Mouse (Mus musculus): ENCODE data around the gene Mamdc2.
"Not testable (repeated sequence)": the region's sequence is repeated elsewhere in the genome, so short reads cannot be mapped to it uniquely, and the experiment has no call there.

Mamdc2 gene

DNA sequence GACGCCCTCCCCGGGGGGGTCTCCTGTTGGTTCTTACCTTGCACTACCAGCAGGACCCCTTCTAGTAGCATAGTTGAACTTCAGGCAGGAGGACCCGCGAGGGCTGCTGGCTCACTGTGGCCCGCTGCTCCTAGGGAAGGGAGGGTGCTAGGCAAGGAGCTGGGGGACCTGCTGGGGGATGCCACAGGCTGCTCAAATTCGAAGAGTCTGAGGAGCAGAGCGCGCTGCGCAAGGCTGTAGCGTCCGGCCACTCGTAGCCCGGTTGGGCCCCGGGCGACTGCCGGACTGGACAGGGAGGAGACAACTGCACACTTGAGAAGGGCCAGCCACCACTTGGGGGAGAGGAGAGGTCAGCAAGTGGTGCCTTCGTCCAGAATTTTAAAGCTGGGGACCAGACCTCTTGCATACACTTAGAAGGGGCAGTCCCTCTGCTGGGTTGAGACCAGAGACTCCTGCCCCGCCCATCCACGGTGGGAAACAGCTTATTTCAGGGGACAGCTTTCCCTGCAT is at the start of gene Mamdc2:
Mamdc2 (minus strand) TSS at position 455 of the 510 bp plus-strand sequence.
- DNase-seq (ENCODE audit: low read depth in 2 of 2, low spot score in 2 of 2), result no peak

DNA sequence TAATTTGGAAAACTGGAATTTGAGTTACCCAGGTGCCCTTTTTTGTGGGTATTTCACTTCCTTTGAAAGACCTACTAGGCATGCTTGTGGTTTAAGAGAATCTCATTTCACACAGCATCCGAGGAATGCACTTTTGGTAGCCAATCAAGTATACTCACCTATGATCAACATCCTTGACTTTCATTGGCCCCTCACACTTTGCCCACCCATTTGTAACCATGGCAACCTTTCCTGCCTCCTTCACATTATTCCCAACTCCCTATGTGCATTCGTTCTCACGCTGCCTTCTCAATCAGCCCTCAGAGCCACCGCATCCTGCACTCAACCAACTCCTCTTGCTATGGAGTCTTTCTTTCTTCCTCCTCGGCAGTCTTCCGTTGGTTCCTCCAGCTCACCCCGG is 49.8 kb upstream of the Mamdc2 start:
- DNase-seq (ENCODE audit: low read depth in 2 of 2, low spot score in 2 of 2), result no peak

DNA sequence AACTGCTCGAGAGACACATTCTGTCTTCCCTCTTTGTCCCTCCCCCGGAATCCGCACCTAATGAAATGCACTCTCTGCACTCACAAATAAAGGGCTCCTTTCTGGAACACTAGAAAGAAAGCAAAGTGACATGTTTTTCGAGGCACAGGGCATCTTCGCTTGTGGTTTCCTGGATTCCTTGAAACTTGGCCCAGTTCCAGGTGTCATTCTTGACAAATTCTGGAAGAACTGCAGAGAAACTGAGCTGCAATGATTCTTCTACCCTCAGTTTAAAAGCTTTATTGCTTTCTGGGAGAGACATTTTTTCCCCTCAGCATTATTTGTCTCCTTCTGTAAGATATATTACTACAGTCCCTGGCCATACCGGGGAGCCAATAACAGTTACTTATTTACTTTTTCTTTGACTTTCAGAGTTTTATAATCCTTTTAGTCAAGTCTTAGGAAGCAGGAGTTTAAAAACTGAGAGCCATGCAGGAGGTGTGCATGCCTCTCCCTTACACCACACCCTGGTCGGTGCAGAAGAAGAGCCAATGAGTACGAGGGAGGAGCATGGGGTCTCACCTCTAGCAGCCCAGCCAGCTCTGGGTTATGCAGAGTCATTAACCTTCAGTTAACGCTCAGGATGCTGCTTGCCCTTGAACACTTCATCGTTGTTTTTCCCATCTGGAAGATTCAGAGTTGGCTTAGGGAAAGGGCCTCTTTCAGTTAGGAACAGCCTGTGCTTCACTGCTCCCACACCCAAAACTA is 49.1 kb upstream of the Mamdc2 start:
- no peak for DNase-seq (ENCODE audit: low read depth in 2 of 2, low spot score in 2 of 2)

DNA sequence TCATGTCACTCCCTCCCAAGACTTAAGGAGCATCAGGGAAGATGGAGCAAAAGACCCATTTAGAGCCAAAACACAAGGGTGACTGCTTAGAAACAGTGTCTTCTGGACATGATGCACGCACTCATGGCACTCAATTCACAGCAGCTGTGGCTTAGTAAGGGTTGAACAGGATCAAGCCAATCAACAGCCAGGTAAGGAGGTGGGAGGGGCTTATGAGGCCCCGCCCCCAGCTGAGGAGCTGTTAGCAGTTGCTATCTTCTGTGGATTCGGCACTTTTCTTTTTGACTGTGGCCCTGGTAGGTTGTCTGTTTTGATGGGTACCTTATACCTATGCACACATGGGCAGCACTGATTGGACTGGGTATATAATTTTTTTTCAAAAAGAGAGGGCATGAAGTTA is 48.3 kb upstream of the Mamdc2 start:
- DNase-seq (ENCODE audit: low read depth in 2 of 2, low spot score in 2 of 2), result no peak

DNA sequence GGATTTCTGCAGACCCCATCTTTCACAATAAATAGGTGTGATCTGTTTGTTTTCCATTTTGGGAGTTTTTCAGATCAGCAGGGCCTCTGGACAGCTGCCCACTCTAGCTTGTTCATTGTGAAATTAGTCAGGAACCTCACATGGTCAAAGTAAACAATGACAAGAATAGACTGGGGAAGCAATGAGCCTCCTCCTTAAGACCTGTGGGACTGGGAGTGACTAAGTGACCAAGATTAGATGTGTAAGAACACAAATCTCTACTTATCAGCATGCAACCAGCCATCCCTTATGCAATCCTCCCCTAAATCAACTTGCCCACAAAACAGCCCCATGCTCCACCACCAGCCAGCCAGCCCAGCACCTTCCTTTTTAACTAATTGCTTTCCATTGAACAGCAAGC is 44.4 kb upstream of the Mamdc2 start:
- no peak for DNase-seq (ENCODE audit: low read depth in 2 of 2, low spot score in 2 of 2)

DNA sequence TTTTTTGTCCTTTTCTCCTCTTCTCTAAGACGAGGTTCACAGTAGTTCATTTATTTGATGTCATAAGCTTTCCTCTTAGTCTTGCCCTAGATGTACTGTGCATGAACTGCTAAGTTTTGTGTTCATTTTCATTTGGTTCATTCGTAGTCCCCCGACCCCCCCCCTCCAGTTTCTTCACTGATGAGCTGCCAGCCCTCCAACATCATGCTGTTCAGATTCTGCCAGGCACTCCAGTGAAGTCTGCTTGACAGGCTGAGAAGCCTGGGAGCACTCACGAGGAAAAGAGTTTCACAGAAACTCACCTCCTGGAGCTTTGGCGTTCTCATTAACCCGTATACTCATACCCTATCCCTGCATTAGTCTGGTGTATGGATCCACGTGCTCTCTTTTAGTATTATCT is 42.5 kb upstream of the Mamdc2 start:
- DNase-seq (ENCODE audit: low read depth in 2 of 2, low spot score in 2 of 2), result not testable (repeated sequence)

DNA sequence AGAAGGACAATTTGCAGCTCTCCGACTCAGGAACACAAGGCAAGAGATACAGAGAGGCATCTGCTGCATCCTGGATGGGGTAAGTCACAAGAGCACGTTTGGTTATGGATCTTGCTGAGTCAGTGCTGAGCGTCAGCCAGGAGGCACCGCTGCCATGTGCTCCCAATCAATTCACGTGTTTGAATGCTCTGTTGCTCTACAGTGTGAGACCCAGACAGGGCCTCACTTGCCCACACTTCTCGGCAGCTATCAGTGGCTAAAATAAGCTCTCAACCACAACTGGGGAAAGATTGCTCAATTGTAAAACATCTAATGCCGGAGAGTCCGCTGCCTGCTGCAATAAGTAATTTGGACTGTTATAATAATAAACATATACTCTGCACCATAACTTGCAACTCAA is 41.5 kb upstream of the Mamdc2 start:
- no peak for DNase-seq (ENCODE audit: low read depth in 2 of 2, low spot score in 2 of 2)

DNA sequence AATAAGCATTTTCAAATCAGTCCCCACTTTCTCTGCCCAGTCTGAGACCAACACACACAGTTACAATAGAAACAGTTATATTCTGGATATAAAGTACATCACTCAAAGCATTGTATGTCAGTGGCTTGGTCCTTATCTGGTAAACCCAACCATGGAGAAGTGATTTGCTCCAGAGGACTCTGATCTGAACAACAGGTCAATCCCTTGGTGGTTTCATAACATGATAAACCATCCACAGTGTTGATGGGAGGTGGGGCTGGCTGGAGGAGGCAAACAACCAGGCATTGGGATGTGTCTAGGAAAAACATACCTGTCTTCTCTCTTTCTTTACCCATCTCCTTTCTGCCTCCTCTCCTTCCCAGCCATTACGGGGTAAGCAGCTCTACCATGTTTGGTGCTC is 39.2 kb upstream of the Mamdc2 start:
- DNase-seq (ENCODE audit: low read depth in 2 of 2, low spot score in 2 of 2), result no peak

DNA sequence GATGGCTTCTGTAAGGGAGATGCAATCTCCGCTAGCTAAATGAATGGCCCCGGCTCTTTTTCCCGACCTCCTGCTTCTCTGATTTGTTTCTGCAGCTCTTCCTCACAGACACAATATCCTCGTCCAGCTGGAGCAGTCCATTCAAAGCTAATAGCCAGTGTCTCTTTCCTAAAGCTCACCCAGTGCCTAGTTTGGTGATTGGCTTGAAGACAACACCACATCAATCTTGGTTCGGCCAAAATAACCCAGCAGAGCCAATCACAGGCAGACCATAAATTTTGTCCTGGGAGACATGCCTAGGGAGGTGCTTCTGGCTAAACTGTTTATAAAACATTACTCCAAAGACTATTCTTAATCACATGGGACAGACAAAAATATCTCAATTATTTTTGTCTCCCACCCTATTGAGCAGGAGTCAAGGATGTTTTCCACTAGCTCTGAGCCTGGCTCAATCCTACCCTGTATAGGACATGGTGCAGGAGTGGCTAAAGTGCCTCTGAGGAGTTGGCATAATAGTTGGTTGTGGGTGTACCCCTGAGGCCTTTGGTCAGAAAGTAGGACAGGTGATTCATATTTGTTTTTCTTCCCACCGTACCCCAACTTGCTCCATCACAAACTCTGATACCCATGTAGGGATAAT is 38.5 kb upstream of the Mamdc2 start:
- DNase-seq (ENCODE audit: low read depth in 2 of 2, low spot score in 2 of 2), result no peak

DNA sequence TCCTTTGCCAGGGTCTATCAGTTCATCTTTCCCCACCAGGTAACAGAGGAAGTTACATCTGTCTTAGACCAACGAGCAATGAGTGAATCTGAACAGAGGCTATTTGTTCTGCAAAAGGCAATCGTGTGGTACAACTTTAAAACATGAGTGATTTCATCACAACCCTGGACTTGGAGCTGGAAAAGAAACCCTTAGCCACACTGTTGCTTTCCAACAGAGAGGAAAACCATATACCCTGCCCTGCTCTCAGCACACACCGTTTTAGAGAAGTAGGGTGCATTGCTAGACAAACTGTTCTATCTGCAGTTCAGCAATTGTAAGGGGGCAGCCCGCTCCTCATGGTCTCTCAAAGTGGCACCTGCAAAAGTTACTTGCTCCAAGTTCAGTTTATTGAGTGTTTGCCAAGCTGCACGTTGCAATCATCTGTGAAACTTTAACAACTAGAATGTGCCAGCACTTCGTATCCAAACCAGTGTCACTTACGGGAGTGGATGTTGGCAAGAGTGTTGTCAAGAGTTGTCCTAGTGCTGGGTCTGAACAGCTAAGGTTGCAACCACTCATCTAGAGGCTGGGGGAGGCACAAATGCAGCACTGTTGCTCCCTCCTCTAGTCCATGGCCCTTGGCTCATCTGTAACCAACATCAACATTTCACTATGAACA is 37.8 kb upstream of the Mamdc2 start:
- DNase-seq (ENCODE audit: low read depth in 2 of 2, low spot score in 2 of 2), result no peak

DNA sequence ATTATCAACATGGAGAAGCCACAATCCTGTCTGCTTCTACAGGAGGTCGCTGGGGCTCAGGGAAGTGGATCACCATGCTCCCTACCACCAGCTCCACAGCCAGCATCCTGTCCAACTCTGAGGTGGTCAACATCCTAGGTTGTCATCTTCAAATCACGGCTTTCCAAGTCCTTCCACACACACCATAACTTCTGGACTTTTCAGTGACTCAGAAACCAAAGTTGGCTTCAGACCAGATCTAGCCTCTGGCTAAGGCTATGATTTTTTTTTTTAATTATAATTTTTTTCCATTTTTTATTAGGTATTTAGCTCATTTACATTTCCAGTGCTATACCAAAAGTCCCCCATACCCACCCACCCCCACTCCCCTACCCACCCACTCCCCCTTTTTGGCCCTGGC is 34.3 kb upstream of the Mamdc2 start:
- not testable (repeated sequence) for DNase-seq (ENCODE audit: low read depth in 2 of 2, low spot score in 2 of 2)

DNA sequence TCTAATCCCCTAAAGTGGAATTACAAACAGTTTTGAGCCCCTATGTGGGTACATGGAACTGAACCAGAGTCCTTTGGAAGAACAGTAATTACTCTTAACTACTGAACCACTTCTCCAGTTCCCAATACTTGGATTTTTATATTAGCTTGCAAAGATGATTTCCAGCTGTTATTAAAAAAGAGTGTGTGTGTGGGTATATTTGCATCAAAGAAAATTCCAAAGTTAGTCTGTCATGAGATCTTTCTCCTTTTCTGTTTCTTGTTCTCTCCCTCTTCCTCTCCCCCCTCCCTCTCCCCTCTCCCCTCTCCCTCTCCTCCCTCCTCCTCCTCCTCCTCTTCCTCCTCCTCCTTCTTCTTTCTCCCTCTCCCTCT is 31.3 kb upstream of the Mamdc2 start:
- DNase-seq (ENCODE audit: low read depth in 2 of 2, low spot score in 2 of 2), result no peak

DNA sequence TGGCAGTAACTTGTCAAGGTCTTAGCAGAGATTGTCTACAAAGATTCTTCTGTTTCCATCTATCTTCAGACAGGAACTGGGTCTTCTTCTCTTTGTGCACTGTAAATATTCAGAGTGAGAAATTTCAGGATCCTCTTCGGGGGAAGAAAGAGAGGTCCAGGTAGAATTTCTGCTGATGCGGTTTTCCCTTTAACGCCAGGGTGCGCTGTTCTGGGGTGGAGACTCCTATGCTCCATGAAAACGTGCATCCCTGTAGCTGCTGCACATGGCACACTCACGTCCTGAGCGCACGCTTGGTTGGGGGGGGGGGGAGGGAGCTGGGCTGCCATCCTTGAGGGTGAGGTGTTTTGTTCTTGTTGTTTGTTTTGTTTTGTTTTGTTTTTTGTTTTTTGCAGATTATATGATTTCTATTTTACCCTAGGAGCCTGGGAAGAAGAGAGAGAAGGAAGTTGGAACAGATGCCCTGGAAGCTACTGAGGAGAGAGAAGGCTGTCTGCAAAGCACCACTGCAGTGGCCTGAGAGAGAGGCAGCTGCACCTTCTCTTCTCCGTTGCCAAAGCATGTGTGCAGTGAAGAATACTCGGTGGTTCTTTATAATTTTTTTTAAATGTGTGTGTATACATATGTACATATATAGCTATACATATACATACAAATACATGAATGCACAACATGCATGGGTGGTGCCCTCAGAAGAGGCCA is 30.8 kb upstream of the Mamdc2 start:
- no peak for DNase-seq (ENCODE audit: low read depth in 2 of 2, low spot score in 2 of 2)

DNA sequence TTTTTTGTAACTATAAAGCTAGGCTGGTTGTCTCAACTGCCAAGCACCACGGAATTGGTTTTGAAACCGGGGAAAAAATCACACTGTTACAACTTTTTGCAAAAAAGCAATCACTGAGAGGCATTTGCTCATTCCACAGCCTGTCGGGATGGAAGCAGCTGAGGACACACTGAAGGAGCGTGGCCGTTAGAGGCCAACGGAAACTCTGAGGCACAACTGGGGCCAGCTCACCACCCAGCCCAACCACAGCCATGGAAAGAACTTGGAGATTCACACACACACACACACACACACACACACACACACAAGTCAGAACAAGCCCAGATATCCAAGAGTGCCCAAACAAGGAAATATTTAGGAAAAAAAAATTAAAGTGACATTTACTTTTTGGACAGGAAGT is 29.6 kb upstream of the Mamdc2 start:
- DNase-seq (ENCODE audit: low read depth in 2 of 2, low spot score in 2 of 2), result no peak

DNA sequence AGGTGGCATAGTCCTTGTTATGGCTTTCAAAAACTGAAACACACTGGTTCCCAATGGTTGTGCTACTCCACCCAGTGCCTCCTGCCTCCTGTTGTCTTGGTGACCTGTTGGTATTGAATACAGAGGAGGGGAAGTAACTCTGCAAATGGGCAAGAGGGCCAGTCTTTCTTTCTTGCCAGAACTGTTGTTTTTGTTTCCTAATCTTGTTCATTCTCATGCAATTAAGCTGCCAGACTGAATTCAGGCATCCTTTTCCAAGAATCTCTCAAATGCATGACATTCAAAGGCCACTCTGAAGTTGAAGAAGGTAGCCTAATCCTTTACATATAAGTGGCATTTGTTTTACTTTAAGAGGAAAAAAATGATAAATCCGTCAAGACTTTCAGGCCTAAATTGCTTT is 19.6 kb upstream of the Mamdc2 start:
- DNase-seq (ENCODE audit: low read depth in 2 of 2, low spot score in 2 of 2), result no peak

DNA sequence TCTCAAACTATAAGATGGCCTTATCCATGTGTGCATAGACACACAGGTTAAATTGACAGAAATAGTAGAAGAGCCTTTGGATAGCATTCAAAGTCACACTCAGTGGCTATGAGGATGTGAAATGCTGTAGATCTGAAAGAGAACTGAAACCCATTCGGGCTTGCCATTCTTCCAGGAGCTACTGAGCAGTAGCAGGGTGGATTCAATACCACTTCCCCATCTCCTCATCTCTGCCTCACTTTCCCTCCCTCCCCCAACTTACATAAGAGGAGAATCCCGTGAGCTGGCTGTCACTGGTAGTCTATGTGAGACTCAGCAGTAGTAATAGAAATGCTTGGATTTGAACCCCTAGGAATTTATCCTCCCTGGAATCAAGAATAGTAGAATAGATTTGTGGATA is 18.8 kb upstream of the Mamdc2 start:
- DNase-seq (ENCODE audit: low read depth in 2 of 2, low spot score in 2 of 2), result no peak

DNA sequence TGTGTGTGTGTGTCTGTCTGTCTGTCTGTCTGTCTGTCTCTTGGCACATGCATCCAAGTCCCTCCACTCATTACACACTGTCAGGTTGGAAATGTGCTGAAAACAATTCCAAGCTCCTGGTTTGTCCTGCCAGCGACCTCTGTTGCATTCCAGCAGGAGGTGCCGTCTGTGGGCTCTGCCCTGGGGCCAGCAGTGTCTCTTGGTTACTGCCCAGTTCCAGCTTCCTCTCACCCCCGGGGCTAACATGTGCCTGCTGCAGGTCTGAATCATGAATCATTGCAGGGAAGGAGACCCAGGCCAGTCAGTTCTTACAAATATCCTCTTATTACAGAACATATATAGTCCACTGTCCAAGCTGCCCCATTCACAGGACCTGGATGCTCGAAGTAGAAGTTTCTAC is 9.2 kb upstream of the Mamdc2 start:
- DNase-seq (ENCODE audit: low read depth in 2 of 2, low spot score in 2 of 2), result no peak

DNA sequence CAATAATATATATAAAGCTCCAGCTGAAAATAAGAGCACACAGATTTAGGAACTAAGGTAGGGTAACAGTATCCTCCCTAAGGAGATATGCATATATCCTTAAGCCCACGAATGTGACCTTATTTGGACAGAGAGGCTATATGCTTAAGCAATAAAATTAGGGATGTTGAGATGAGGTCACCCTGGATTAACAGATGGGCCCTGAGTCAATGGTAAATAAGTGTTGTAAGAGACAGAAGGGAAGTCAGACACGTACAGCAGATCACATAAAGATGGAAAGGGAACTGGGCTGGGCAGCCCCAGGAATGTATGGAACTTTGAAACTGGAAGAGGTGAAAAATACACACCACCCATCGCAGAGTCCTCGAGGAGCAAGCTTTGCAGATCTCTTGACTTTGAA is 3.1 kb upstream of the Mamdc2 start:
- no peak for DNase-seq (ENCODE audit: low read depth in 2 of 2, low spot score in 2 of 2)

DNA sequence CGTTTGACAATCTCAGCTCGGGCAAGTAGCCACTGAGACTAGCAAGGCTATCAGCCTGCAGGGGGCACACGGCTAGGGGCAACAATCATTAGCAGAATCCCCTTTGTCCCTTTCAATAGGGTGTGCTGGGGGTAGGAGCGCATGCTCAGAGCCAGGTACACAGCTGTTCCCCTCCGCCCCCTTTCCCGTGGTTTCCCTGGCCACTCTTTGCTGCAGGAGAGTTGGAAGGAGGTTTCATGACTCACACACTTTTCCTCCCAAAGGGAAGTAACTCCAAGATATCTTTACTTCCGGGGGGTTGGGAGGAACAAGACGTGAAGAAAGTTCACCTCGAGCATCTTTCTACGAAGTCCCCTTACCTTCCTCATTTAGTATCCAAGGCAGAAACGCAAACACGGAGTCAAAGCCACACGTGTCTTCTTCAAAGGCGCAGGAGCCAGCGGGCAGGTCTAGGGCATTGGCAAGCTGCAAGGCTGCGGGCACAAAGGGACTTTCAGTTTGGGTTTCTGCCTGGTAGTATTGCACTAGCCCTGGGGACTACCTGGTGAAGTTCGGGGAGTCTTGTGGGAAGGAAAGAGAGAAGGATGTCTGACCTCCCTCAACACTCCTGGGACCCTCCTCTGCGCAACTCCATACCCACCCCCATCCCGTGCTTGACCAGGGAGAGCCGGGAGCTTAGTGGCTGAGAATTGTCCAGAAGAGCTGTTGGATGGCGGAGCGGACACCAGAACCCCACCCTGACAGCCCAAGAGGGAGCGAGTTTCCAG is 838 bp downstream of the Mamdc2 start:
- no peak for DNase-seq (ENCODE audit: low read depth in 2 of 2, low spot score in 2 of 2)

DNA sequence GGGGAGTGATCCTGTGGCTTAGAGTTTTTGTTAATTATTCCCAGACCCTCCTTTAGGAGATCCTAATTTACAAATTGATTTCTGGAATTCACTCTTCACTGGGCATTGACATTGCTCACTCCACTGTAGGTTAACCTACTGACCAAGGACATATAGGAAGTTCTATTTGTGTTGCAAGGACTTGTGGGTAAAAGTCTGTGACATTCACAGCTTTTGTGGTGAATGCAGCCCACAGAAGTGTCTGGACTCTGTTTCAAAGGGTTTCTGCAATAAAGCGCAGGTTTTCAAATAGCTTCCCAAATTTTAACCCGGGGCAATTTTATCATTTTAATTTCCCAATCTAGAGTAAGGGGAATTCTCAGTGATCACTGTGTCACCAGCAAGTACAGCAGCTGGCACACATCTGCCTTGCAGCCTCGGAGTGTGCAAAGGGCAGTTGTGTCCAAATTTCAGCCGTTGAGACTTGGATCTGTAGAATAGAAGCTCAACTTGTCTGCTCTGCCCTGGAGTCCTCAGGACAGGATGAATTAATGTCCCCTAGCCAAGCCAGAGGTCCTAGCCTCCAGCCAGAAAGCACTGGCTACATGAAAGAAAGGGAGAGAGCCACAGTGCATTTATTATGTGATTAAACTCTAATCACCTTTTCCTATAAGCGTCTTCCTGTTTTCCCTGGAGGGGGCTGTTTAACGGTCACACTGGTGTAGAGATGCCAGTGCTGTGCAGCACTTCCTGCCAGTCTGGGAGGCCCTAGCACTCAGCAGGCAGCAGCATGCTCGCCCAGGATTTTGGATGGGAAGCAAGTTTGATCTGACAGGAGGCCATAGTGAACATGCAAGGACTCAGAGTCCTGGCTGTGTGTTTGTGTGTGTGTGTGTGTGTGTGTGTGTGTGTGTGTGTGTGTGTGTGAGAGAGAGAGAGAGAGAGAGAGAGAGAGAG is 3.1 kb downstream of the Mamdc2 start:
- no peak for DNase-seq (ENCODE audit: low read depth in 2 of 2, low spot score in 2 of 2)

All from CD8-positive naive resting alpha-beta T cell, adult 2 months (primary cell).